Mouse (Mus musculus): Measurements from ENCODE around the gene Dmgdh. TPM values are rescaled to one million over a fixed set of nuclear protein-coding genes. Genes with fewer than 3 reads are reported as not detected.

Gene Dmgdh
- polyA plus RNA-seq (2017; shearing (Covaris generic)) = not detected

GRCm38 (mm10) chr13:93674131-93674561, at the start of gene Dmgdh, which contains the start of gene Bhmt2:
Gene Dmgdh, plus strand, starts transcription at chr13:93674433.
Gene Bhmt2, minus strand, starts transcription at chr13:93674302.
- no peak for ATAC-seq

DNA sequence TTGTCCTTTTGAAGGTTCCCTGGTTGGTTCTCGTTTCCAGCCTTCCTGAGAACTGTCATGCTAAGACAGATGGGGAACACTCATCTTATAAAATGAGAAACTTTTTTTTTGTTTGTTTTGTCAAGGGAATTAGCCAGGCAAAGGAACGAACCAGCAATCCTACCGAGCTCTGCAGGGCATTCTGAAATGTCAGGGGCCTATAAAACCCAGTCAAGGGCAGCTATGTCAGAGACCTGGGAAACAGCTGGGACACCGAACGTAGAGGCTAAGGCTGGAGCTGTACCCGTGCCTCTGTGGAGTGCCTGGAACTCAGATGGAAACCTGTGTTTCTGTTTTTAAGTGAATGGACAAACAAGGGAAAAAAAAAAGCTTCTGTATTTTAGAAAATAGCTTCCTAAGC, 45.4 kb upstream of the Dmgdh start:
- no peak for ATAC-seq

- no peak for ATAC-seq
Measured at GRCm38 (mm10) chr13:93630941-93631705, 43.1 kb upstream of the Dmgdh start.

- ATAC-seq = no peak
Measured at GRCm38 (mm10) chr13:93632927-93633326, 41.3 kb upstream of the Dmgdh start.

- no peak for ATAC-seq
Measured at GRCm38 (mm10) chr13:93636561-93636960, 37.7 kb upstream of the Dmgdh start.

DNA sequence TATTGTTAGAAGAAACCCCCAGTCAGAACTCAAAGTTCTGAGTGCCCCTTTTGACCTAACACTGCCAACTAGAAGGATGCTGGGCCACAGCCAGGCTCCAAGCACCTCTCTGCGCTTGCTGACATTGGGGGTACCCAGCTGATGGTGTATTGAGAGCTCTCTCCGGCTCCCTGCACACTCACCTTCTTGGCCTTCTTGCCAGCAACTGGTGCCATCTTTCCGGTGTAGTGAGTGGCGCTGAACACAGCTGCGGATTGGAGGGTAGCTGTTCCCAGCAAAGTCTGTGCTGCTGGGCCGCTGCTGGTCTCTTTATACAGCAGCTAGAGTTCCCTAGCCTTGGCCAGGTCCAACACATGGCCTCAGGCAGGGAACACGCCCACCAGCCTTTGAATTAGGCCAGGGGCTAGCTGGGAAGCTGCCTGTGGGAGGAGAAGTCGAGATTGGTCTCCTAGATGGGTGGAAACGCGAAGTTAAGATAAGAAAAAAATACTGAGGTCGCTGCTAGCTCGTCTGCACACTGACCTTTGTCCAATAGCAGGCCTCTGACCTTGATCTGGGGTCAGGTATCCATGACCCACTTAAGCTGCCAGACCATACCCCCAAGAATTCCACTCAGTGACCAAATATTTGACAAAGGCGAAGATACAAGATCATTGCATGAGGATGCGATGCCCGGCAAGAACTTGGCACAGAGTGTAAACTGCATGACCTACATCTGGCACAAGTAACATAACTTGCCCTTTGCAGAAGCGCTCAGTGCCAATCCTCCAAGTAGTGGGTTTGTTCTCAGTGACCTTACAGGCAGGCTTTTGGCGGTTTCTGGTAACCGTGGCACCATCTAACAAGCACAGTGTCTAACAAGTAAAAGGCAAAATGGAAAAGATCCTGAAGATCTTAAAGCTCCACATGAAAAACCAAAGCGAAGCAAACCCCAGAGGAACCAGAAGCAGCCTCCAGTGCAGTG, 36.7 kb upstream of the Dmgdh start, which contains the start of gene Bhmt:
Gene Bhmt (minus strand): TSS at position 680 of the 964 bp plus-strand sequence.
- ATAC-seq = no peak

DNA sequence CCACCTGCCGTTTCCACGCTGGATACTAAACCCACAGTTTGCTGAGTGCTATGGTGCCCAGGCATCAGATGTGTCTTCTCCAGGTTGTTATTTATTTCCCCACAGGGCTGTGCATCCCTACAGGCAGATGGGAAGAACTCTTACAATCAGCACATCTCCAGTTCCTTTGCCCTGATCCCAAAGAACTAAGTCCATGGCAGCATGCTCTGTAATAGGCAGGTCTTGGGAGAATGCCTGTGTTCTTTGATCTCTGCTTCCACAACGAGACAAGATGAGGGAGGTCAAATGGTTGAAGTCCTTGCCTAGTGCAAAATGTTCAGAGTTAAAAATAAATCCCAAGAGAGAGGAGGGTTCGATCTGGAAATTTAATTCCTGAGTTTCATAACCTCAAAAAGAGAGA, 34.6 kb upstream of the Dmgdh start:
- no peak for ATAC-seq

DNA sequence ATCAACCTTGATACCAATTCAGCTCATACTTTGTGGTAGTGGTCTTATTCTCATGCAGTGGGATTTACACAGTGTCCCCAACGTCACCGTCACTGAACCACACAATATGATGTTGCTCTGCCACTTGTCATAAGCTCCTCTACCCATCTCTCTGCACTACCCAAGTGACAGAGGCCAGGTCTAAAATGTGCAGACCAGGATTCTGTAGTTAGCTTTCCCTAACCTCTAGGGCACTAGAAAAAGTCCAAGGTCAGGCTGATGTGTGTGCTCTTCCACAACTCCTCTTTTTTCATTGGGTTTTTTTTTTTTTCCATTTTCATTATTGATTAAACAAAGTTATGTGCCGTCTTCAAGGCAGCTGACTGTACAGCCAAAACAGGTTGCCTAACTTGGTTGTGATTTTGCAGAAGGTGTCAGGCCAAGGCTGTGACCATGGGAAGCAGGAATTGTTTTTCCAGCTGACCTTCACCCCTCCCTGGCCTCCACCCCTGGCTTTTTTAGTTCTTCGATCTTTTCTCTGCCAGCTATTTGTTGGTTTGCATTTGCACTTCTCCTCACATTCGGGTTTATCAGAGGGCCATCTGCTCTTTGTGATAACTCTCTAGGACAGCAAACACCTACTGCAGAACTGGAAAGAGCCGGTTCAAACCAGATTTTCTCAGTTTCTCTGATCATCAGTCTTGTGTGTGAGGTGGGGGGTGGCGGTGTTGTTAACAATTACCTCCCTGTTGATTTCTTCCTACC, 25.7 kb upstream of the Dmgdh start:
- ATAC-seq = no peak

DNA sequence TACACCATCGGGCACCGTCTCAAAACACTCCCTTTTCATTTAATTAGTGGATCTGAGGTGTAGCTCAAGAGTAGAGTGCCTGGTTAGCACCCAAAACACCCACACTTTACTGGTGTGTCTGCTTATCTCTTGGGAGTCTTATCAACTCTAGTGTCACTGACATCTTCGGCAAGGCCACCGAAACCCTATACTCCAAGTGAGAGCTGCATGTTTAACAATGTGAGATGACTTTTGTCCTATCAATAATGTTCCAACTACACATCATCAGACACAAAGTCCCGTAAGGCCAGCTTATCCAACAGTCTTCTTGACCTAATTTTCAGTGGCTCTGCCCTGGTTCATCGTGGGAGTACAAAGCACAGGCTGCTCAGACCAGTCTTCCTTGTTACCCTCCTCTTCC, 20.9 kb upstream of the Dmgdh start:
- ATAC-seq = no peak

DNA sequence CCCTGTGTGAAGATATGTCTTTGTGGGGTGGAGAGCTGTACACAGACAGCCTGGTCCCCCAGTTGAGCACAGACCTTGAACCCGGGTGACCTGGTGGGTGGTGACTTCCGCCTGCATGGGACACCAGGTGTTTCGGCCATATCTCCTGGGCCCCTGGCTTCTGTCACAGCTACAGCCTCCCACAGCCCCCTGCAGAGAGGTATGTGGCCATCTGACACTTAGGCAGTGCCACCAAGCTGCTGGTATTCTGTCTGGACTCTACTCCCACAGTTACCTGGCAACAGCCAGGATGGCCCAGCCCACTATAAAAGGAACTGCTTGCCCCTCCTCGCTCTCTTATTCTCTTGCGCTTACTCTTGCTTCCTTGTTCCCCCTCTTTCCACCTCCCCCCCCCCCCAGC, 16.3 kb upstream of the Dmgdh start:
- no peak for ATAC-seq

DNA sequence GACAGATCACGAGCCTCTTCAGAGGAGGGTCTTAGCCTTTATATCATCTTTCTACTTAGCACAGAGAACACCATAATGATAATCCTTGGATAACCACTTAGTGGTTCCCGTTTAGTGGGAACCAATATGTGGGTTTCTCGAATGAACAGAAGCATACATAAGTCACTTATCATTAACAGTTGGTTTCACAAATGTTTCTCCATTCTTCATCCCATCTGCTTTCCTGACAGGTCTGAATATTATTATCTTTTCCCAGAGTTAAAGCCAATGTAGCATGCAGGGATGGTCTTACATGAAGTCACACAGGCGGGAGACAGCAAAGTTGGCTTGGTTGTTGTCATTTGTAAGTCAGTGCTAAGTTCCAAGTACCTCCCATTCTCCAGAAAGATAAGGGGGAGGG, 6.6 kb upstream of the Dmgdh start:
- no peak for ATAC-seq

DNA sequence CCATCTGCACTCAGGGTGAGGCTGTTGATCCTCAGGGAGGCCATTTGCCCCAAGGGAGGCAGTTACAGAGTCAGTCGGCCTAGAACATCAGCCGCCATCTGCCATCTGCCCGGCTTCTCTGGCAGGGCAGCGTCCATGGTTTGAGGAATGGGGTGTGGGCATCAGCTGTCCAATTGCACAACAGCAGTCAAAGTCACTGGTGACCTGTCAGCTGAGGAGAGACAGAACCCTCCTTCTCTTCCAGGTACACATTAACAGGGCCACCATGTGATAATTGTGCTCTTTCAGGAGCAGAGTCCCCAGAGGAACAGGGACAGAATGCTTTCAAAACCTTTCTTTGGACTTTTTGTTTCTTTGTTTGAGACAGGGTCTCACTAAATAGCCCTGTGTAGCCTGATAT, 1.9 kb upstream of the Dmgdh start:
- no peak for ATAC-seq

GRCm38 (mm10) chr13:93673296-93673695, 937 bp upstream of the Dmgdh start:
- no peak for ATAC-seq

DNA sequence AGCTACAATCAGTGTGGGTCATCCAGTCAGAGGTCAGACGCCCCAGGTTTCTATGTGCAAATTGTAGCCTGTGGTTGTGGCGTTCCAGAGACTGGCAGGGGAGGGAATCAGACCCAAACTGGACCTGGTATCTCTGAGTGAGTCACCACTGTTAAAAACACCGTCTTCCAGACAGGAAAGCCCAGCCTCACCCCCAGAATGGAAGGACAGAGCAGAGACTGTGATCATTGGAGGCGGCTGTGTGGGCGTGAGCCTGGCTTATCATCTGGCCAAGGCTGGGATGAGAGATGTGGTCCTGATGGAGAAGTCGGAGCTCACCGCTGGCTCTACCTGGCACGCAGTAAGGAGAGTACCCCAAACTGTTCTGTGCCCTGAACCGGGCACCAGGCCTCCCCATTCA, 2.6 kb downstream of the Dmgdh start:
- no peak for ATAC-seq

DNA sequence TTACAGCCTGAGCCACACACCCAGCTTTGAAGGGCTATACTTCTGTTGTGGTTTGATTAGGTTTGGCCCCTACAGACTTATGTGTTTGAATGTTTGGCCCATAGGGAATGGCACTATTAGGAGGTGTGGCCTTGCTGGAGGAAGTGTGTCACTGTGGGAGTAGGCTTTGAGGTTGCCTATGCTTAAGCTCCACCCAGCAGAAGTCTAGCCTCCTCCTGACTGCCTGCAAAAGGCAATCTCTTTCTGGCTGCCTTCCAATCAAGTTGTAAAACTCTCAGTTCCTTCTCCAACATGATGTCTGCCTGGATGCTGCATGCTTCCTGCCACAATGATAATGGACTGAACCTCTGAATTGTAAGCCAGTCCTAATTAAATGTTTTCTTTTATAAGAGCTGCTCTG, 9.1 kb downstream of the Dmgdh start:
- no peak for ATAC-seq

DNA sequence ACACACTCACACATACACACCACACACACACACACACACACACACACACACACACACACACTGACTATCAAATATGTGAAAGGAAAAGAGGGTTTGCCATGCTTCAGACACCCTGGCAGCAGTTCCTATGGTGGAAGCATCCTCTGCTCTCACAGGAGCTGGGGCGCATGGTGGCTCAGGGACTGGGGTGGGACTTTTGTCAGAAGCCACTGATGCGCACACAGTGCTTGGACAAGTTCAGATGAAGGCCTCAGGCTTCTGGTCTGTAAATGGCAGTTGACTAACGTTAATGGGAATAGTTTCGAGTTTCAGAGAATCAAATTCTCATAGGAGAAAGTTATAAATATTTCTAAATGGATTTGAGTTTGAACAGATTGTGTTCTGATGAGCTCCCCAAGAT, 11.0 kb downstream of the Dmgdh start:
- ATAC-seq = no peak

GRCm38 (mm10) chr13:93687321-93687720, 13.1 kb downstream of the Dmgdh start:
- no peak for ATAC-seq

DNA sequence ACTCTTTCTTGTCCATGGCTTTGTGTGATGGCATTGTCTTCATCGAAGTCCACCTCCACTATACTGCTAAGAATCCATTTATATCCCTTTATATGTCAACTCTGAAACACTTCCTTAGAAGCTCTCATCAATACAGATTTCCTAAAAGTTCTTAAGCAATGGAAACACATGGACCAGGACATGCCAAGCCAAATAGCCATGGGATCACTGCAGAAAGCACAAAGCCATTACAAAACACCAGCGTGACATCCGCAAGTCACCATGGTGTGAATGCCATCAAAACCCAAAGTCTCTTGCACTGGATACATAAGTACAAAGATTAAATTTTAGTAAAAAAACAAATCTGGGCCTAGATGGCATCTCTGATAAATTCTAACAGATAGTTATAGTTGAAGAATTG, 15.3 kb downstream of the Dmgdh start:
- ATAC-seq = no peak

- no peak for ATAC-seq
Measured at GRCm38 (mm10) chr13:93690821-93691220, 16.6 kb downstream of the Dmgdh start.

DNA sequence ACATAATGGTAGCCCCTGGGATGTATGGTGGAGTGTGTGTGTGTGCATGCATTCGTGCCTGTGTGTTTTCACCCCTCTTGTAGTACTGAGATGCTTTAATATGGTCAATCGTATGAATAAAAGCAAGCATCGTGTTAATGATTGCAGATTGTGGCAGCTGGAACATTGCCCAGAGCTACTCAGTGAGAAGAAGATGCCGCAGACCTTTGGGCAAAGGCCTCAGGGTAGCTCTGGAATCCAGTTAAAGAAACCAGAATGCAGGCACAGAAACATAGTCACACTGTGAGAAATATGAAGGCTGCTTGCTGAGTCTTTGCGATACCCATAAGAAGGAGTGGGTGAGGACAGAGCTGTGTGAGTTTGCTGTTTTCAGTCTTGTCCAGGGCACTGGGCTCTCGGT, 24.6 kb downstream of the Dmgdh start:
- no peak for ATAC-seq

- ATAC-seq = no peak
Measured at GRCm38 (mm10) chr13:93705697-93706096, 31.5 kb downstream of the Dmgdh start.

DNA sequence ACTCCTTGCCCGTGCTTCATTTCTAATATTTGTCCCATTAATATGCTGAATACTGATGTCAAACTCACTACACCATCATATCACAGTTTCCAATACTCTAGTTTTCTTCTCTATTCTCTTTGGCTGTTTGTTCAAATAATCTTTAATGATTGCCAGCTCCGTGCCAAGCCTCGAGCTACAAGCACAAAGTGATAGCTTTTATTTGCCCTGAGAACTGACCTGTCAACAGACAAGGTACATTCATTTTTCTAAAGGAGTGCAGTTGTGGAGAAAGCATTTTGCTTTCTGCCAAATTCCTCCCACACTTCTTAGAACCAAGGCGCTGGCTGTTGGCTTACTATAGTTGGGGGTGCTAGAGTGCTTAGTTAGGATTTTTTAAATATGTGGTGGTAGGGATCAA, 33.0 kb downstream of the Dmgdh start:
- ATAC-seq = no peak

GRCm38 (mm10) chr13:93710325-93710724, 36.1 kb downstream of the Dmgdh start:
- no peak for ATAC-seq

Data from CD4-positive, CD25-positive, alpha-beta regulatory T cell, adult 4 months (primary cell).